21 mouse cellular contexts compared by ENCODE assay signal in the genomic region with DNA sequence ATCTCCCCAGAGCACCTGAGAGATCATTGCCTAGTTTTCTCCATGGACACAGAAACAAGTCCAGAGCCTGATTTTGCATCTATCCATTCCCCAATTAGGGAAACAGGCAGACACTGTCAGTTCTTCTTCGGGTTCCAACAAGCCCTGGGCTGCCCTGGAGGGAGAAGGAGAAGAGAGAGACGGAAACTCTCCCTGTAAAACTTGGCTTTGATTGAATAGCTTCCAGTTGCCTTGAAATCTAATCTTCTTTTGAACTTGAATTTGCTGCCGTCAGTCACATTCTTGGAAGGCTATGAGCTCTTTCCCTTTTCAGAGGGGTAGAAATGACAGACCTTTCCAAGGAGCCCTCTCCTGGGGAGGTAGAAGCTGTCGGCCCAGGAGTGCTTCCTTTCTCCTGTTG.
DNase-seq lines count a peak whose midpoint lies in the region; ATAC-seq and TF ChIP-seq lines count a peak whose summit lies in the region.
"Had no signal": no experiment of that assay in that cellular context is flagged by ENCODE, and none has a peak within 500 bp of the region (broad histone marks: within the 10 kb centered on the region; RNA-seq: fewer than 3 reads in every experiment).

No protein-coding gene starts in this region.

- no peaks in the 10 kb centered on the region for H3K9me3 ChIP-seq in embryonic facial prominence, embryonic 14.5 days (ENCODE audit: control insufficient read depth, low read length)
- H3K9me3 ChIP-seq in embryonic facial prominence, embryonic 10.5 days: no peaks in the 10 kb centered on the region
- H3K9me3 ChIP-seq in limb, embryonic 14.5 days (ENCODE audit: control insufficient read depth, low read length): no peaks in the 10 kb centered on the region
- H3K9me3 ChIP-seq in limb, embryonic 10.5 days (replicated peaks): no peaks in the 10 kb centered on the region
- H3K9me3 ChIP-seq: G1E had no signal

- no peaks in the 10 kb centered on the region for H3K27me3 ChIP-seq in embryonic facial prominence, embryonic 14.5 days (replicated peaks; ENCODE audit: control insufficient read depth, insufficient read depth, low read length)
- H3K27me3 ChIP-seq in embryonic facial prominence, embryonic 10.5 days (replicated peaks; ENCODE audit: low read depth, poor library complexity, severe bottlenecking): no peaks in the 10 kb centered on the region
- no peaks in the 10 kb centered on the region for H3K27me3 ChIP-seq in limb, embryonic 14.5 days (ENCODE audit: control insufficient read depth, insufficient read depth, low read length)
- no peaks in the 10 kb centered on the region for H3K27me3 ChIP-seq in limb, embryonic 10.5 days (ENCODE audit: low read depth, poor library complexity, severe bottlenecking)

- no peak overlapping the region for H3K4me3 ChIP-seq in embryonic facial prominence, embryonic 14.5 days (ENCODE audit: low read depth, low read length)
- no peak overlapping the region for H3K4me3 ChIP-seq in embryonic facial prominence, embryonic 10.5 days
- H3K4me3 ChIP-seq in limb, embryonic 14.5 days (replicated peaks; ENCODE audit: low read length): no peak overlapping the region
- H3K4me3 ChIP-seq in limb, embryonic 10.5 days: no peak overlapping the region

- no peaks in the 10 kb centered on the region for H3K4me1 ChIP-seq in embryonic facial prominence, embryonic 14.5 days (ENCODE audit: control insufficient read depth, insufficient read depth, low read length)
- H3K4me1 ChIP-seq in embryonic facial prominence, embryonic 10.5 days: no peaks in the 10 kb centered on the region; the same call in 1 of the 2 replicates
- peaks cover 1% of the 10 kb centered on the region; the same call in 1 of the 2 replicates for H3K4me1 ChIP-seq in limb, embryonic 14.5 days (ENCODE audit: control insufficient read depth, insufficient read depth, low read length)
- H3K4me1 ChIP-seq in limb, embryonic 10.5 days: peaks cover 2% of the 10 kb centered on the region

- no peak overlapping the region for H3K9ac ChIP-seq in embryonic facial prominence, embryonic 14.5 days (ENCODE audit: low read depth, low read length)
- H3K9ac ChIP-seq in limb, embryonic 14.5 days (ENCODE audit: low read depth, low read length, severe bottlenecking): no peak overlapping the region

- TF ChIP-seq POLR2A in limb, embryonic 14.5 days (IDR thresholded peaks at IDR 0.05; ENCODE audit: borderline replicate concordance, extremely low read depth, insufficient read depth, insufficient read length): no peak

- H3K27ac ChIP-seq in embryonic facial prominence, embryonic 14.5 days (replicated peaks; ENCODE audit: low read depth, low read length): no peak overlapping the region
- H3K27ac ChIP-seq in embryonic facial prominence, embryonic 10.5 days (replicated peaks): no peak overlapping the region
- H3K27ac ChIP-seq in limb, embryonic 14.5 days (replicated peaks; ENCODE audit: low read depth, low read length): no peak overlapping the region
- H3K27ac ChIP-seq in limb, embryonic 10.5 days: no peak overlapping the region

- WGBS in embryonic facial prominence, embryonic 14.5 days: 25% methylated on average over 4 of the region's 4 CpGs
- 53% methylated on average over 4 of the region's 4 CpGs for WGBS in embryonic facial prominence, embryonic 10.5 days
- 28% methylated on average over 4 of the region's 4 CpGs for WGBS in limb, embryonic 14.5 days
- 68% methylated on average over 4 of the region's 4 CpGs for WGBS in limb, embryonic 10.5 days

- DNase-seq in embryonic facial prominence, embryonic 14.5 days (ENCODE audit: low spot score): peak; percentile 74
- DNase-seq in embryonic facial prominence, embryonic 10.5 days (ENCODE audit: low spot score): no peak
- DNase-seq in limb, embryonic 14.5 days (ENCODE audit: low spot score): peak; percentile 47
- DNase-seq in limb, embryonic 10.5 days (ENCODE audit: low spot score): no peak
- DNase-seq in Muller cell, postnatal 12 days (ENCODE audit: inconsistent ontology term): peak; percentile 50
- DNase-seq in layer of hippocampus, postnatal 36 days: no peak
- DNase-seq: adrenal gland, adult 2 months; adrenal gland, adult 8-10 months; adrenal gland, postnatal 10 days; adrenal gland, postnatal 14 days; adrenal gland, postnatal 25 days; adrenal gland, postnatal 36 days; B cell, adult 2 months; cerebellum, adult 11 months; cerebellum, adult 11-12 months; cerebellum, adult 18-20 months; cerebellum, adult 2 months had no signal

- peak; percentile 70 for ATAC-seq in embryonic facial prominence, embryonic 14.5 days (ENCODE audit: low read depth)
- ATAC-seq in limb, embryonic 14.5 days (ENCODE audit: low FRiP score, low read depth): no peak
- ATAC-seq: activated CD4-positive, CD25-positive, alpha-beta regulatory T cell, adult 4 months; CD4-positive, CD25-positive, alpha-beta regulatory T cell, adult 4 months; Patski had no signal

- no peak overlapping the region for H3K4me2 ChIP-seq in embryonic facial prominence, embryonic 14.5 days (ENCODE audit: low read depth, low read length)
- H3K4me2 ChIP-seq in limb, embryonic 14.5 days (replicated peaks; ENCODE audit: low read depth, low read length, severe bottlenecking): no peak overlapping the region

- H3K36me3 ChIP-seq in embryonic facial prominence, embryonic 14.5 days (ENCODE audit: control insufficient read depth, insufficient read depth, low read length): no peaks in the 10 kb centered on the region
- no peaks in the 10 kb centered on the region for H3K36me3 ChIP-seq in embryonic facial prominence, embryonic 10.5 days (replicated peaks)
- H3K36me3 ChIP-seq in limb, embryonic 14.5 days (ENCODE audit: control insufficient read depth, insufficient read depth, low read length): no peaks in the 10 kb centered on the region
- no peaks in the 10 kb centered on the region for H3K36me3 ChIP-seq in limb, embryonic 10.5 days
- H3K36me3 ChIP-seq: G1E had no signal

Comparison
In these comparisons a context has a peak if more than half of its experiments do, and no peak if none do; other contexts are left out.
1. DNase-seq: peak in embryonic facial prominence, embryonic 14.5 days (single experiment), limb, embryonic 14.5 days (single experiment) and Muller cell, postnatal 12 days (single experiment); none in embryonic facial prominence, embryonic 10.5 days (single experiment), limb, embryonic 10.5 days (single experiment) and layer of hippocampus, postnatal 36 days (0 of 2).